In genomic region chr1:154617743-154618455, GRCm38 (mm10) we compare ENCODE assay signal across 15 mouse cellular contexts.
DNase-seq lines count a peak whose midpoint lies in the region; ATAC-seq and TF ChIP-seq lines count a peak whose summit lies in the region.
"Had no signal": no experiment of that assay in that cellular context is flagged by ENCODE, and none has a peak within 500 bp of the region (broad histone marks: within the 10 kb centered on the region; RNA-seq: fewer than 3 reads in every experiment).

No protein-coding gene starts in this region.

- no peak overlapping the region for H3K4me2 ChIP-seq in heart, embryonic 12.5 days
- H3K4me2 ChIP-seq: liver, embryonic 13.5 days; midbrain, embryonic 13.5 days; neural tube, embryonic 12.5 days had no signal

- TF ChIP-seq POLR2A in lung, adult 2 months (IDR thresholded peaks at IDR 0.05; ENCODE audit: borderline replicate concordance, extremely low read depth, low read depth, low read length) = no peak

- no peak for TF ChIP-seq CTCF in lung, adult 2 months (IDR thresholded peaks at IDR 0.05; ENCODE audit: insufficient read depth, low read length)

- no peak for ATAC-seq in heart, embryonic 12.5 days (ENCODE audit: insufficient number of reproducible peaks, low FRiP score)
- ATAC-seq: midbrain, embryonic 13.5 days had no signal

- H3K27ac ChIP-seq in heart, embryonic 12.5 days (ENCODE audit: poor library complexity, severe bottlenecking) = no peak overlapping the region
- H3K27ac ChIP-seq: liver, embryonic 13.5 days; midbrain, embryonic 13.5 days; neural tube, embryonic 12.5 days; stomach, postnatal 0 days had no signal

- no peak overlapping the region for H3K4me3 ChIP-seq in heart, embryonic 12.5 days
- H3K4me3 ChIP-seq in lung, adult 2 months (replicated peaks; ENCODE audit: extremely low read depth, low read depth, low read length) = no peak overlapping the region
- H3K4me3 ChIP-seq: liver, embryonic 13.5 days; midbrain, embryonic 13.5 days; neural tube, embryonic 12.5 days had no signal

- H3K9me3 ChIP-seq in heart, embryonic 12.5 days (replicated peaks) = no peaks in the 10 kb centered on the region
- H3K9me3 ChIP-seq: liver, embryonic 13.5 days; midbrain, embryonic 13.5 days; neural tube, embryonic 12.5 days had no signal

- DNase-seq in heart, adult 11 months = peak; percentile 86
- DNase-seq in lung, postnatal 14 days = peak; percentile 2
- no peak for DNase-seq in lung, adult 2 months
- peak; percentile 54 to 61 for DNase-seq in B cell, adult 2 months
- DNase-seq in mesoderm, embryonic 11.5 days (ENCODE audit: low read depth, low spot score) = peak; percentile 47
- DNase-seq in layer of hippocampus, adult 8-10 months (ENCODE audit: low spot score in 2 of 2) = no peak
- no peak for DNase-seq in left cerebral cortex, postnatal 36 days (ENCODE audit: low spot score in 2 of 2)
- DNase-seq: adrenal gland, postnatal 25 days; kidney, adult 18-20 months; liver, embryonic 13.5 days had no signal

- intact Hi-C loops in left cerebral cortex, postnatal 36 days (cut with DNase I) = no loop called here

- H3K9ac ChIP-seq in heart, embryonic 12.5 days = no peak overlapping the region
- H3K9ac ChIP-seq: liver, embryonic 13.5 days; midbrain, embryonic 13.5 days; neural tube, embryonic 12.5 days had no signal

- H3K36me3 ChIP-seq in heart, embryonic 12.5 days = no peaks in the 10 kb centered on the region
- H3K36me3 ChIP-seq: G1E; liver, embryonic 13.5 days; midbrain, embryonic 13.5 days; neural tube, embryonic 12.5 days had no signal

- H3K27me3 ChIP-seq in heart, embryonic 12.5 days (replicated peaks) = no peaks in the 10 kb centered on the region
- H3K27me3 ChIP-seq: liver, embryonic 13.5 days; midbrain, embryonic 13.5 days; neural tube, embryonic 12.5 days had no signal

- WGBS in heart, embryonic 12.5 days = 48% methylated on average over 7 of the region's 7 CpGs
- WGBS in lung, adult 2 months = 47% methylated on average over 7 of the region's 7 CpGs

- H3K4me1 ChIP-seq in heart, embryonic 12.5 days (replicated peaks) = no peaks in the 10 kb centered on the region
- H3K4me1 ChIP-seq in lung, adult 2 months (ENCODE audit: control insufficient read depth, insufficient read depth, low read length) = no peaks in the 10 kb centered on the region
- H3K4me1 ChIP-seq: liver, embryonic 13.5 days; midbrain, embryonic 13.5 days; neural tube, embryonic 12.5 days had no signal

Comparison
In these comparisons a context has a peak if more than half of its experiments do, and no peak if none do; other contexts are left out.
1. DNase-seq: peak in heart, adult 11 months (single experiment), lung, postnatal 14 days (single experiment), B cell, adult 2 months (2 of 2) and mesoderm, embryonic 11.5 days (single experiment); none in lung, adult 2 months (single experiment), layer of hippocampus, adult 8-10 months (0 of 2) and left cerebral cortex, postnatal 36 days (0 of 2).